Comparison of ENCODE assay signal across 8 mouse cellular contexts in the genomic region with DNA sequence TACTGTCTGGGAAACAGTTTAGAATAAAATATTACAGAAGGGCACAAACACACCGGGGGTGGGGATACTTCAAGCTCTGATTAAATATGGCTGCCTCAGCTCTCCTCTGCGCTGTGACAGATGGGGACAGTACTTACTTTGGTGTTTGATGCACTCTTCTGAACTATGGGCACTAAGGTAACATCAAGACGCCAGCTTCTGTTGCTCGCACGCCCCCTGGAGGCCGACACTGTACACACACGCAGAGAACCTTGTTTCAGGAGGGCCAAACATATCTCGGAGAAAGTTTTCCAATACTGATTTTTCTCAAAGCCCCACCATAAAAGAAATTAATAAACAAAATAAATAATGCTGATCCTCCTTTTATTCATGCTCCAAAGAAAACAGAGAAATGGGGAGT.
DNase-seq lines count a peak whose midpoint lies in the region; ATAC-seq and TF ChIP-seq lines count a peak whose summit lies in the region.

No protein-coding gene starts in this region.

- no peak for ATAC-seq in kidney, postnatal 0 days (replicated peaks; ENCODE audit: low FRiP score, low read depth)

- TF ChIP-seq POLR2A in cerebellum, adult 2 months (IDR thresholded peaks at IDR 0.05; ENCODE audit: borderline replicate concordance, insufficient read depth, low read length) = no peak

- H3K4me3 ChIP-seq in cerebellum, adult 2 months (replicated peaks; ENCODE audit: insufficient read depth, low read depth, low read length) = no peak overlapping the region
- H3K4me3 ChIP-seq in kidney, postnatal 0 days (replicated peaks; ENCODE audit: low read depth, low read length) = no peak overlapping the region

- no peaks in the 10 kb centered on the region for H3K36me3 ChIP-seq in kidney, postnatal 0 days (ENCODE audit: insufficient read depth, low read length)

- H3K4me2 ChIP-seq in kidney, postnatal 0 days (ENCODE audit: low read length) = no peak overlapping the region

- no peaks in the 10 kb centered on the region for H3K9me3 ChIP-seq in kidney, postnatal 0 days (replicated peaks; ENCODE audit: low read length)

- intact Hi-C loops in left cerebral cortex, postnatal 4 days (cut with DNase I) = no loop called here
- intact Hi-C loops in left cerebral cortex, postnatal 14 days (cut with DNase I) = loop anchor here (10.0 kb wide), 1 partner anchor 557 kb away; no protein-coding TSS in a partner anchor

- H3K27me3 ChIP-seq in cerebellum, adult 2 months (ENCODE audit: control insufficient read depth, insufficient read depth, low read length) = no peaks in the 10 kb centered on the region
- no peaks in the 10 kb centered on the region for H3K27me3 ChIP-seq in kidney, postnatal 0 days (ENCODE audit: insufficient read depth, low read length)

- WGBS in cerebellum, adult 2 months = 31% methylated on average over 8 of the region's 8 CpGs
- WGBS in kidney, postnatal 0 days = 23% methylated on average over 8 of the region's 8 CpGs

- H3K27ac ChIP-seq in cerebellum, adult 2 months (ENCODE audit: insufficient read depth, low read length) = no peak overlapping the region
- no peak overlapping the region for H3K27ac ChIP-seq in kidney, postnatal 0 days

- no peaks in the 10 kb centered on the region for H3K4me1 ChIP-seq in cerebellum, adult 2 months (ENCODE audit: control insufficient read depth, insufficient read depth, low read length)
- no peaks in the 10 kb centered on the region for H3K4me1 ChIP-seq in kidney, postnatal 0 days (replicated peaks; ENCODE audit: insufficient read depth, low read length)

- H3K9ac ChIP-seq in kidney, postnatal 0 days (ENCODE audit: low read depth, low read length) = no peak overlapping the region

- DNase-seq in cerebellum, adult 2 months = peak in 1 of 2 experiments; percentile 26
- no peak for DNase-seq in cerebellum, adult 9-11 months
- peak; percentile 27 for DNase-seq in left cerebral cortex, postnatal 4 days
- DNase-seq in left cerebral cortex, postnatal 14 days (ENCODE audit: low spot score in 2 of 2) = no peak
- DNase-seq in adrenal gland, postnatal 10 days = peak; percentile 64
- DNase-seq in kidney, postnatal 0 days (ENCODE audit: low spot score) = peak; percentile 51
- peak; percentile 6 for DNase-seq in thymus, postnatal 0 days (ENCODE audit: low spot score)
- DNase-seq in spleen, postnatal 14 days (ENCODE audit: low spot score in 2 of 2) = no peak

- TF ChIP-seq CTCF in cerebellum, adult 2 months (IDR thresholded peaks at IDR 0.05; ENCODE audit: borderline replicate concordance, insufficient read depth, low read depth, low read length) = peak; percentile 51; the same call in 1 of the 2 replicates
- TF ChIP-seq CTCF in kidney, postnatal 0 days (IDR thresholded peaks at IDR 0.05; ENCODE audit: low read depth) = peak; percentile 64

Comparison
In these comparisons a context has a peak if more than half of its experiments do, and no peak if none do; other contexts are left out.
1. DNase-seq: peak in left cerebral cortex, postnatal 4 days (single experiment), adrenal gland, postnatal 10 days (single experiment), kidney, postnatal 0 days (single experiment) and thymus, postnatal 0 days (single experiment); none in cerebellum, adult 9-11 months (single experiment), left cerebral cortex, postnatal 14 days (0 of 2) and spleen, postnatal 14 days (0 of 2).